Mouse (Mus musculus) retina, adult 2 months (tissue): Measurements from ENCODE around the gene Treh.

Source experiments
- DNase-seq: peaks from one replicate; pipeline ENCODE4 v3.0.0-alpha.2; 2012; ENCODE audit warnings: low read depth, low spot score

Treh gene

DNA sequence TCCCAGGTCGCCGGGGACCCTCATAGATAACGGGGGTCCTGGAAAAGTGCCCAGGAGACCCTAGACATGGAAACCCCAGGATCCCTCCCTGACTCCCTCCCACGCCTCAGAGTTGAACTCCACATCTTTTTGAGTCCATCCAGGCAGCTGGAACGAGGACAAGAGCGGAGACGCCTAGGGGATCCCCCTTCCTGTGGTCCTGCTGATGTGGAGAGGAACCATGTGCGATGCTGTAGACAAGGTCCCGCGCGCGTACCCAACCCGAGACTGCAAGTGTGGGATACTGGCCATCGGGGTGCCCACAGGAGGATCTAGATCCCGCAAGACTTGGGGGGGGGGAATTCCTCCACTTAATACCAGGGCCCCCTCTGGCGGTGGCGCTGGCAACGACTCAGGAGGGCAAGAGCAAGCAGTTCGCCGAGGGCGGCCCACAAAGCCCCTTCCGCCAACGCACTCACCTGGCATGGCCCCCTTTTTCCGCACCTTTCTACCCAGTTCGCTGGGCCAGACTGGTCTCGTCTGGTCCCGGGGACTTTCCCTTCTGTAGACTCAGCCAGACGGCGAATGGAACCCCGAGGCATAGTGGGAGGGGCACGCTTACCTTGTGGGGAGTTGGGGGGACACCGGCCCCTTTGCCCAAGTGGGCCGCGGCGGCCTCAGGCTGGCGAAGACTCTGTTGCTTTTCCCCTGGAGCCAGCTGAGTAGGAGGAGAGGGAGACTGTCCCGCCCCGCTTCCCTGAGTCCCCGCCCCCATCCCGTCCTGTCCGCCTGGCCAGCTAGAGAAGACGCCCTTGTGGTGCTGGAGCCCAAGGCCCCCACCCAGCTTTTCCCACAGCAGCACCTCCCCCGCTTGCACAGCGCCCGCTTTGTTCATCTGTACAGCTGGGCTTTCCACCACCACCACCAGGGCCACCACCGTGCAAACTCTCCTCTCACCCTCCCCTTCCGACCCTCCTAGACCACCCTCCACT is 61.8 kb downstream of the Treh start, which contains the start of gene Phldb1:
TSS of gene Phldb1 (minus strand) at position 675 of the 971 bp plus-strand sequence.
- DNase-seq: no peak

DNA sequence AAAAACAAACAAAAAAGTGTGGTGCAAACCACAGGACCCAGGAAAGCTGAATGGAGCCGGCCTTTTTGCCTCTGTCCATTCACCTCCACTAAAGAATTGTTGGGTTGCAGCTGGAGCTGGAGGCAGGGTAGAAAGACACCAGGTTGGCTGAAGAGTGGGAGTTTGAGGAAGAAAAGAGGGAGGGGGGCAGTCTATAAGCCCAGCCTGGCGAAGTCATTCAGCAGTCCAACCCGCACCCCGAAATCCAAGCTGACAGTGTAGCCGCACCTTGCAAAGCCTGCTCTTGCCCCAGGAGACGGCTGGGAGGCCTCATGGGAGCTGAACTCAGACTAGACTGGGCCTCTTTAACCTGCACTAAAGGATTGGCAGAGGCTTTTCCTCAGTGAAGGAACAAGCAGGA is 62.9 kb downstream of the Treh start:
- no peak for DNase-seq
